Mouse (Mus musculus) Muller cell, postnatal 12 days (primary cell): ENCODE results near the gene Gabrb3.

Experiments
- DNase-seq: peaks from one replicate; pipeline ENCODE4 v3.0.0-alpha.2; 2015; ENCODE audit errors: inconsistent ontology term

The Gabrb3 gene

GRCm38 (mm10) chr7:57419392-57419791 lies at the start of gene Gabrb3:
Gabrb3 (plus strand) TSS chr7:57419692.
- DNase-seq = no peak

- peak; percentile 39 for DNase-seq
Observed at GRCm38 (mm10) chr7:57384112-57384511, 35.4 kb upstream of the Gabrb3 start.

GRCm38 (mm10) chr7:57386517-57387340 lies 32.8 kb upstream of the Gabrb3 start, which contains the start of gene Gabrg3:
Gabrg3 (minus strand) TSS chr7:57387188.
- DNase-seq = peak; percentile 67

GRCm38 (mm10) chr7:57387341-57387654 lies 32.2 kb upstream of the Gabrb3 start:
- DNase-seq = no peak

- DNase-seq = no peak
Observed at GRCm38 (mm10) chr7:57390046-57390445, 29.4 kb upstream of the Gabrb3 start.

GRCm38 (mm10) chr7:57393551-57393950 lies 25.9 kb upstream of the Gabrb3 start:
- DNase-seq = no peak

- peak; percentile 77 for DNase-seq
Observed at GRCm38 (mm10) chr7:57411163-57411562, 8.3 kb upstream of the Gabrb3 start.

GRCm38 (mm10) chr7:57412896-57413295 lies 6.6 kb upstream of the Gabrb3 start:
- DNase-seq = peak; percentile 14

- DNase-seq = no peak
Observed at GRCm38 (mm10) chr7:57421044-57421443, 1.6 kb downstream of the Gabrb3 start.

- DNase-seq = no peak
Observed at GRCm38 (mm10) chr7:57422675-57423074, 3.2 kb downstream of the Gabrb3 start.

GRCm38 (mm10) chr7:57448239-57448638 lies 28.7 kb downstream of the Gabrb3 start:
- no peak for DNase-seq

GRCm38 (mm10) chr7:57460354-57460753 lies 40.9 kb downstream of the Gabrb3 start:
- DNase-seq = no peak

- no peak for DNase-seq
Observed at GRCm38 (mm10) chr7:57471316-57471715, 51.8 kb downstream of the Gabrb3 start.

- peak; percentile 8 for DNase-seq
Observed at GRCm38 (mm10) chr7:57473811-57474525, 54.5 kb downstream of the Gabrb3 start.

GRCm38 (mm10) chr7:57482896-57483295 lies 63.4 kb downstream of the Gabrb3 start:
- DNase-seq = peak; percentile 11

- no peak for DNase-seq
Observed at GRCm38 (mm10) chr7:57486907-57487306, 67.4 kb downstream of the Gabrb3 start.

- no peak for DNase-seq
Observed at GRCm38 (mm10) chr7:57491795-57492194, 72.3 kb downstream of the Gabrb3 start.

GRCm38 (mm10) chr7:57502809-57503208 lies 83.3 kb downstream of the Gabrb3 start:
- DNase-seq = no peak

GRCm38 (mm10) chr7:57508860-57509632 lies 89.6 kb downstream of the Gabrb3 start:
- DNase-seq = no peak

- peak; percentile 22 for DNase-seq
Observed at GRCm38 (mm10) chr7:57509681-57510141, 90.2 kb downstream of the Gabrb3 start, which contains the start of gene Gabra5. Gabra5 (minus strand) TSS chr7:57510059.

GRCm38 (mm10) chr7:57512955-57513354 lies 93.5 kb downstream of the Gabrb3 start:
- DNase-seq = peak; percentile 1

GRCm38 (mm10) chr7:57529451-57529850 lies 110.0 kb downstream of the Gabrb3 start:
- DNase-seq = no peak
